Mouse (Mus musculus) urinary bladder, adult 18-20 months (tissue): ENCODE results near the gene Afg1l.

Experiments
- DNase-seq, 2 experiments: peaks; one replicate each; pipeline ENCODE4 v3.0.0; 2022; ENCODE audit warnings: low spot score in 2 of 2, mixed read lengths in 2 of 2

The Afg1l gene

DNA sequence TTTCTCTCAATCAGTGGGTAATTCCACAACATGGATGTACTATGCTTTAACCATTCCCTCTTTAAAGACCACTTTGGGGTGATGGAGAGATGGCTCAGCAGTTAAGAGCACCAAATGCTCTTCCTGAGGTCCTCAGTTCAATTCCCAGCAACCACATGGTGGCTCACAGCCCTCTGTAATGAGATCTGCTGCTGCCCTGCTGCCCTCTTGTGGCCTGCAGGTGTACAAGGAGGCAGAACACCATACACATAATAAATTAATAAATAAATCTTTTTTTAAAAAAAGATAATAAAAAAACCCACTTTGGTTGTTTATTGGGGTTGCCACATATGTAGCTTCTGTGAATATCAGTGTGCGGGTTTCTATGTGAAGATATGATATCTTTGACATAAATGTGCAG is 180.4 kb downstream of the Afg1l start:
- no peak for DNase-seq

DNA sequence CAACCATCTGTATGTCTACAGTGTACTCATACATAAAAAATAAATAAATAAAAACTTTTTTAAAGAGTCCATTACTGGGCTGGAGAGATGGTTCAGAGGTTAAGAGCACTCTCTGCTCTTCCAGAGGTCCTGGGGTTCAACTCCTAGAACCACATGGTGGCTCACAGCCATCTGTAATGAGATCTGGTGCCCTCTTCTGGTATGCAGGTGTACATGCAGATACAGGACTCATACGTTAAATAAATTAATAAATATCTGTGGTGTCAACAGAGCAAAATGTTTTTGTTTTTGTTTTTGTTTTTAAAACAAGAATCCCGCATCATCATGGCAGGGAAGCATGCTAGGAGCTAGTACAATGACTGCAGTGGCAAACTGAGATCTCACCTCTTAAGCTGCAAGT is 181.3 kb downstream of the Afg1l start:
- DNase-seq = no peak

DNA sequence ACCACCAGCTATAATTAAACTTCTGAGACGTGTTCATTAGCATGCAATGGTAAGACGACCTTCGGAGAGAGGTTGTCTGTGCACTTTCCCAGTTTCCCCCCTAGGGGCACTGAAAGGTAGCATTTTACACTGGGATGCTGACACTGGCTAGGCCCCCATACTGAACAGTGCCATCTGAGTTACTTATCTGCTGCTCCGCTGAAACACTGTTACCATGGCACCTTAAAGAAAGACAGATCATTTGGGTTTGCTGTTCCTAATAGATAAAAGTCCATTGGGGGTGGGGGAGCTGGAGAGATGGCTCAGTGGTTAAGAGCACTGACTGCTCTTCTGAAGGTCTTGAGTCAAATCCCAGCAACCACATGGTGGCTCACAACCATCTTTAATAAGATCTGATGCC is 181.8 kb downstream of the Afg1l start:
- no peak for DNase-seq

DNA sequence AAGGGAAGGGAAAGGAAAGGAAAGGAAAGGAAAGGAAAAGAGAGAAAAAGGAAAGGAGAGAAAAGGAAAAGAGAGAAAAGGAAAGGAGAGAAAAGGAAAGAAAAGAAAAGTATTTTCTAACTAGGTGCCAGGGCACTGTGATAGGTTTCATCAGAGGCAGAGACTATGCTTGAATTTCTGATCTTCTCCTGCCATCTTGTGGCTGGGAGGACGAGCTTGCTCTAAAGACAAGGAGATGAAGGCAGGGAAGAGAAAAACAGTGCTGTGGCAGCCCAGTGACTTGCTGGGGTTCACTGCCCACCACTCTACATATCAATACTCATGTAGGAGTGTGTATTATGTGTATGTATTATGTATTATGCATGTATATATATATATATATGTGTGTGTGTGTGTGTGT is 183.3 kb downstream of the Afg1l start:
- DNase-seq = no peak

DNA sequence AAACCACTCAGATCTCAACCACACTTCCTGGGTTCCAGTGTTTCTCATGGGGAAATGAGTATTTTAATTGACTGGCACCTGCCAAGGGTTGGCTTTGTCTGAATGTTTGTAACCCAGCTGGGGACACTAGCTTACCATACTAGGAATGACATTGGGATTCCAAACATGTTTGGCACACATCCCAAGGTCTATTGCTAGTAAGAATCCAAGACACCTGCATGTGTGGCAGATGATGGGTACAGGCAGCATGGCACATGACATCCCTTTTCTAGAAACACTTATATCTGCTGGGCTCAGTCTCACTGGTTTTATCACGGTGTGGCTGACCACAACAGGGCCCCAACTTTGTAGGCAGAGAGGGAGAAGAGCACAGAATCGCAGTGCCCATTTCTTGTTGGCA is 184.0 kb downstream of the Afg1l start:
- DNase-seq = no peak

DNA sequence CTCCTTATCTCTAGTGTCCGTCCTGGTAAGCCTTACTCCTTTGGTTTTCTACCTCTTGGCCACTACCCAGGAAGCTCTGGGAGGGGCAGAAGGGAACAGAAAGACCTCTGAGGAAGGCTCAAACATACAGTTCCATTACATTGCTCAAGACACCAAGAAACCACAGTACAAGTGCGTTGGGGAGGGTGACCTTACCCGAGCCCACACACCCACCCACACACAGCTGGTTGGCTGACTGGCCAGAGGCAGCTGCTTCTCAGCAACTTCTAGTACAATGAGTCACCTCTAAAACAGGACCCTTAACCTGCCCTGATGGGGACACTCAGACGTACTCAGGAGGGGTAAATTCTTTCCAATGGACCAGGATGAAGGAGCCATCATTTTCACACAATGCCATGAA is 184.5 kb downstream of the Afg1l start:
- DNase-seq = no peak

DNA sequence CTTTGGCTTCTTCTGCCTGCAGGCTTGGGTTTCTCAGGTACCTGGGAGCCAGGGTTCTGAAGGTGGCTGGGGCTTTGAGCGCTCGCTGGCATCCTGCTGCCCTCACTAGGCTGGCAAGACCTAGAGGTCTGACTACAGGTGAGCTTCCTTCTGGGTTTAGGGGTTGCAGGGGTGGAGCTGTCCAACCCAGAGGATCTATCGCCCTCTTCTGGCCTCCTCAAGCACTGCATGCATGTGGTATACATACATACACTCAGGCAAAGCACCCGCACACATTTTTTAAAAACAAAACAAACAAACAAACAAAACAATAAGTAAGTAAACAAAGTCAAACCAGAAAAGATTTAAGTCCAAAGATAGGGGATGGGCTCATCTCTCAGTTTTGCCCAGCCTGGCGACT is 187.0 kb downstream of the Afg1l start:
- DNase-seq = no peak

DNA sequence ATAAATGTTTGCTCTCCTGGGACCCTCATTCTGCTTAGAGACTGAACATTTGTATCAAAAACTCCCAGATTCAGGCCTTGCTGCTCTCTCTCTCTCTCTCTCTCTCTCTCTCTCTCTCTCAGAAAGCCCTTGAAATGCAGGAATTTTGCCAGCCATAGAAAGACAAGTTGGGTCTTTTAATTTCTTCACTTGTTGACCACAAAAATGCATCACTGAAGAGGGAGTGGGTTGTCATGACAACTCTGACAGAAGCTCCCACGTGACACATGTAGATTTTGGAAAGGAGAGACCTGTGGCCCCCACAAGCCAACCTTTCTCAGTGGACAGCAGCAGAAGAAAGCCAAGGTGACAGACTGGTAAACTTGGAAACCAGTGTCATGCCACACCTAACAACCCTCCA is 190.7 kb downstream of the Afg1l start:
- DNase-seq = no peak

DNA sequence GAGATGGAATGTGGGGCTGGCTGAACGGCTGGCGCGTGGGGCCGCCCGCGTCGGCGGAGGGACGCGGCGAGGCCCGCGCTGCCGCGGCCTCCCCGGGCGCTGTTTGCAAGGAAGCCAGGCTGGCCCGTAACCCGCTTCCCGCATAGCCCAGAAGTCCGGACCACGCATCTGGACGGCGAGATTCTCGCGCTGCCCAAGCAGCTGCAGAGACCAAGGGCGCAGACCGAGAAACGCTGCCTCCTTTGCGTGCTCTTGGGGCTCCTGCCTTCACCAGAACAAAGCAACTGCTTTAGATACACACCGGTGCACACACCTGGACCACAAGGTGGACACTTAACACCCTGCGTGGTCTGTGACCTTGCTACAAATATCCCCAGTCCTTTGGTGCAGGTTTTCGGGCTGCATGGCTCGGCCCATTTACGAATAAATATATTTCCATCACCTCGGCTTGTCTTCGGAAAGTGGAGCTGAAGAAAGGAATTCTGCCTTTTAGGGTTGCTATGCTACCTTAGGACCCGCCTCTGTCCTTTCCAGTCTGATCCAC is 200.0 kb downstream of the Afg1l start:
- no peak for DNase-seq

DNA sequence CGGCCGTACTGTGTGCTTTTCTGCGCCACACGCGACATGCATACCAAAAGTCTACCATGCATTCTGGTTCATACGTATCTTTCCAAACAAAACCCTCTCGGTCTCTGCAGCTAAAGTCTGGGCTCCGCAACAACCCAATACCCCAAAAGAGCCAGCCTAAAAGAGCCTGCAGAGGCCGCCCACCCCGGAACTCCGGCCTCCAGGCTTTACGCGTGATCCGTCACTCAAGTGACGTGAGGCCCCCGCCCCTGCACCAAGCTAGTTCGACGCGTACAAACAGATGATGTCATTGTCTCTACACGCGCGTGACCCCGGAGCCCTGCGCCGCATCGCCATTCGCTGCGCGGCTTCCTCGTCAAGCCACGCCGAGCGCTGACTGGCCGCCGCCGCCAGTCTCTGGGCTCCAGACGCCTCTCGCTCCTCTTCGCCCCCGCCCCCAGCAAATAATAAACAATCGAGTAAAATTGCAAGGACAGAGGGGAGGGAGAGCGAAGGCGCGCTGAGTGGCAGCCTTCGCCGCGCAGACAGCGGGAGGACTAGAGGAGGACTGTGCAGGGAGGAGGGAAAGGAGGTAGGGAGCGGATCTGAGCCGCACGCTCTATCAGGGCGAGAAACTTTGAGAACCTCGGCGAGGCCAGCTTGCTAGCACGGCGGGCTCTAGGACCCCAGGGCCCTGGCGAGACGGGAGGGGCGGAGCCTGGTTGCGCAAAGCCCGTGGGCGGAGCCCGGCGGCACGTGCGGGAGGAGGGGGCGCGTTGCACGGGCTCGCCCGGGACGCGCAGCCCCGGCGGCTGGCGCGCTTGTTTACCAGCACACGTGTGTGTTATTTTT is 200.7 kb downstream of the Afg1l start:
- DNase-seq = peak; percentile 93 to 98

DNA sequence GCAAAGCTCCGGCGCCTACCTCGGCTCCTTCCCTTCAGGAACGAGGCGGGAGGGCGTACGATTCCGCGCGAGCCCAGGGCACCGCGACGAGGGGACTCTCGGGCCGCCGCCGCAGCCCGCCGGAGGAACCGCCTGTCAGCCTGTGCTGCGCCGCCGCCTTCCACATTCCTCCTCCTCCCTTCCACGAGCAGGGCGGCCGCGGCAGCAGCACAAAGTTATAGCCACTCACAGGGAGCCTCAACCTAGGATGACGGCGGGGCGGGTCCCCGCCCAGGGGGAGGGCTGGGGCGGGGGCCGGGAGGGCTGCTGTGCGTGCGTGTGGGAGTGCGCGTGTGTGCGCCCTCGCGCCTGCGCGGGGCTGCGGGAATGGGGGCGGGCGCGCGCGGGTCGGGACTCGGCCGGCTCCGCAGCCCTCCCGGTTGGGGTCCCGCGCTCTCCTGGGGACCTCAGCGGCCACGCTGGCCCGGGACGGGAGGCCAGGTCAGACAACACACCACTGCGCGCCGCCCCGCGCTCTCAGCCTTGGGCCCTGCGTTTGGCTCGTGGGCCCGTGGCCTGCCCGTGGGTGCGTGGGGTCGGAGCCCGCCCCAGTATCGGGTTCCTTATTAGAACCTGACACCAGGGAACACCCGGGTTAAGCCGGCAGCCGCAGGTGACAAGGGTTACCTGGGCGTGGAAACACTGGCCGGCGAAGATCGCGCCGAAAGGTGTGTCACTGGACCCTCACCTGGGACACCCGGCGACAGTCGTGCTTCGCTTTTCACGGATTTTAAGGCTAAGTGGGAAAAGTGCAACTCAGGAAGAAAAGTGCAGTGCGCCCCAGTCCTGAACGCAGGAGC is 201.6 kb downstream of the Afg1l start, which contains the start of gene Foxo3:
Gene Foxo3 (minus strand): TSS at position 249 of the 839 bp plus-strand sequence.
- DNase-seq = peak; percentile 80 to 90

DNA sequence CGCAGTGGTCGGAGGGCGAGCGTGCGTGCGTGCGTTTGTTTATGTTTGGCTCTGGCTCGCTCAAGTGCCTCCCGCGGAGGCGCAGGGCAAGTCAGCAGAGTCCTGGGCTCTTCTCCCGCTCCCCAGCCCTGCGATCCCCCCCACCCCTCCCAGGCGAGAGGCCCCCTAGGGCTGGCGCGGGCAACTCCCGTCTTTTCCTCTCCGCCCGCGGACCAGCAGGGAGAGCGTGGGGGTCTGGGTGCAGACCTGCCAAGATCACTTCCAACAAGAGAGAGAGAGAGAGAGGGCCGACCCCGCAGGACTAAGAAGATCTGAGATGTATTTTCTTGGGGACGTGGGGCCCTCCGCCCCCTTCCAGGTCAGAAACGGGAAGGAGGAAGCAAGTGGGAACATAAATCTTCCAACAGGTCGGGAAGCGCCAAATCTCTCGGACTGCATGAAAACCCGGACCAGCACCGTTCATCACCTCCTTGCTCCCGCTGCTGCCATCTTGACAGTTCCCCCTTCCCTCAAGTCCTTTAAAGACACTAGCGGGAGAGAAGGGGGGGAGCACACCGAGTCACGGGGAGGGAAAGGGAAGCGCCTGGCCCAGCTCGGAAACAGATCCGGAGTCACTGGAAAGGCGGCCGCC is 202.4 kb downstream of the Afg1l start:
- DNase-seq = no peak

DNA sequence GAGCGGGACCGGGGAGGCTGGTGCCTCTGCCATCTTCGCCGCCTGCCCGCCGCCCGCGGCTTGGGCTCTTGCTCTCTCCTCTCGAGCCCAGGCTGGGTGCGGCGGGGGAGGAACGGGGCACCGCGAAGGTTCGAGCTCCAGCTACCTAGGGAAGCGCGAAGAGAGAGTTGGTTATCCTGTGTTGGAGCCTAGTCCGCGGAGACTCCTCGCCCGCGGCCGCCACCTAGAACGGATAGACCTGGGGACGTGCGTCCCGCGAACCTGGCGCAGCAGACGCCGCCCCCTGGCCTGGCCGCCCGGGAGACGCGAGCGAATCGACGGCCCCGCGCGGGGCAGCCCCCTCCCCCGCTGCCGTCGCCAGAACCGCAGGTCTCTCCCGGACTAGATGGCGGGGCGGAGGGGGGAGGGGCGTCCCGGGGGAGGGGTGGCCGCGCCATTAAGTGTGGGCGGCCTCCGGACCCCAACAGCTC is 202.9 kb downstream of the Afg1l start:
- DNase-seq = peak; percentile 46 to 66

DNA sequence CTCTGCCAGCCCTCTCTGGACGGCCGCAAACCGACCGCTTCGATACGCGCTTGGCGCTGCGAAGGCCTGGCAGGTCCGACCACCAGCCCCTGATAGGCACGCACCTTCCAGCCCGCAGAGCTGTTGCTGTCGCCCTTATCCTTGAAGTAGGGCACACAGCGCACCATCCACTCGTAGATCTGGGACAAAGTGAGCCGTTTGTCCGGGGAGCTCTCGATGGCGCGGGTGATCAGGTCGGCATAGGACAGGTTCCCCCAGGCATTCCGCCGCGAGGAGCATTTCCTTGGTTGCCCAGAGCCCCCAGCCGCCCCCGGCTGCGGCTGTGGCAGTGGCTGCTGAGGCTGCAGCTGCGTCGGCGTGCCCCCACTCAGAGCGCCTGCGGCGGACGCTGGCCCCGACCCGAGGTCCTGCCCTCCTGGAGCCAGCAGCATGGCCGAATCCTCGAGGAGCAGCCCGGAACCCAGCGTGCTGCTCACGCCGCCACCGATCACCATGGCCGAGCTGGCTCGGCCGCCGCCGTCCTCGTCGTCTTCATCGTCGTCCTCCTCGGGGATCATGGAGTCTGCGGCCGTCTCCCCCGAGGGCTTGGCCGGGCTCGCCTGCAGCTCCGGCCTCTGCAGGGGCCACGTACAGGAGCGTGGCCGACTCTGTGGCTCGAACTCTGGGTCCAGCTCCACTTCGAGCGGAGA is 203.5 kb downstream of the Afg1l start:
- peak in 1 of 2 experiments; percentile 35 for DNase-seq

DNA sequence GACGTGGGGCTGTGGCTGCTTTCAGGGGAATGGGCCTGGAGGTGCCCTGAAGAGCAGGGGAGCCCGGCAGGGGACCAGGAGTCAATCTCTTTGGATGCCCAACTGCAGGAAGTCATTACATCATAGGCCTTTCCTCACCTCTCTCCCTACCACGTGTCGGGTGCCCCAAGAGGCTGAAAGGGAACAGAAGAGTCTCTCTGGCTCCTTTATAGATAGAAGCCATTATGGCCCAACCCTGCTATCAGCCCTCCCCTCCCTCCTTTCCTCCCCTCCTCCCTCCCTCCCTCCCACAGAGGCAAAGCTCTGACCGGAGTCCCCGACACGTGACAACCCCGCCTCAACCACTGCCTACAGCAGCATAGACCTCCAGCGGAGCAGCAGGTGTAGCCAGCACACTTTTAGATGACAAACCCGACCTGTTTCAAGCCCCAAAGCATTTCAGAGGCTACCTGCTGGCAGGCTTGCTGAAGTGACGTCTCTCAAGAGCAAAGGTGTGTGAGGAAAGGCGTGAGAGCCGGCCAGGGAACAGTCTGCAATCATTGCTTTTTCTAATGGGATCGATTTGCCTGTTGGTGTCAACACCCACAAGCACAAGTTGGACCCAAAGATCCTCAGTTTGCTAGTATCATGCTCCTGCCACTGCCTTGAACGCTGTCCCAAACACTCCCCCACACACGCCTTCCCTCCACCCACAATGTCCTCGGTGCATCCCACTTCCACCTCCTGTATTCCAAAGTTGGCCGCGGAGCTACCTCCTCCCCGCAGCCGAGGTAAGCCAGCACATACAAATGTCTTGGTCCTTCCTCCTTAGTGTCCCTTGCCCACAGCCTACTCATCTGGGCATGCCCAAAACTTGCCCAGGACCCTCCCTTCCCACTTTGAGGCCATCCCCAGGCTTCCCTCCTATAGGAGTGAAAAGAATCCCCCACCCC is 204.3 kb downstream of the Afg1l start:
- peak; percentile 41 to 42 for DNase-seq

DNA sequence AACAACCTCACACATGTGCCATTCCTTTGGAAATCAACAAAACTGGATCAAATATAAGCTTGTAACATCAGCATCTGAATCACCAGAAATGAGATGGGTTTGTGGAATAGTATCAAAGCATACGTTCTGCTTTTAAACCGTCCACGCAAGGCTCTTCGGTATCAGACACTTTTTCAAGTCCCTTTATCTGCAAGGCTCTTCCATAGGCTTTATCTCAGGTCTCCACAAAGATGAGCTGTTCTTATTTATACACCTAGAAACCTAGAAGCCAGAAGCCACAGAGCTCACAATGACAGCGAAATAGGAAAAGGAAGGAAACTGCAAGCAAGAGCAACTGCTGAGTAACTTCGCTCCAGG is 205.0 kb downstream of the Afg1l start:
- DNase-seq = no peak

DNA sequence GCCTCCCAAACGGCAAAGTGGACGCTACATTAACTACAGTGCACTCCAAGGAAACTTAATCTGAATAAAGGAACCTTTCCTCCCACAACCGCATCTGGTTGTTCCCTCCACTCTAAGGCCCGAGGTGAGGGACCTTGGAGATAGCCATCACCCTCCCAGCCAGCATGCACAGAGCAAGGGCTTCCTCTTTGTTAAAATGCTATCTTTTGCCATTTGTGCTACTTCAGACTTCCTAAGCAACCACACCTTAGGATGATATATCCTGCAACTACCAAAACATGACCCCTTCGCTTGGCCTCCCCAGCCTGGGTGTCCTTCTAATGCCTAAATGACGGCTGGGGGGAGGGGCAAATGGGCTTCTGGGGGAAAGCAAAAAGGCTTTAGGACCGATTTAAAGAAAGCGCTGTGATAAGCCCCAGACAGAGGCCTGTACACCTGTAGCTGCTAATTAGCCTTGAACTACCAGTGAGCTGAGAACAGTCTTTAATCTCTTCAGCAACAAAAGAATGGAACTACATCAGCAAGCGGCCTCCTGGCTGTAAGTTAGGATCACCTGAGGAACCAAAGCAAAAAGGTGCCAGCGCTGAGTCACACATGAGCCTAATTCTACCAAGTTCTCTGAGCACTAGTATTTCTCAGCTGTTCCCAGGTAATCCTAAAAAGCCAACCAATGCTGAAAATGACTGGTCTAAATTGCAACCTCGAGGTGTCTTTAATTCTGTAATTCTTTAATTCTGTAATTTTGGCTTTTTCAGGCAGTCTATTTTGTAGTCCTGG is 206.7 kb downstream of the Afg1l start:
- no peak for DNase-seq

DNA sequence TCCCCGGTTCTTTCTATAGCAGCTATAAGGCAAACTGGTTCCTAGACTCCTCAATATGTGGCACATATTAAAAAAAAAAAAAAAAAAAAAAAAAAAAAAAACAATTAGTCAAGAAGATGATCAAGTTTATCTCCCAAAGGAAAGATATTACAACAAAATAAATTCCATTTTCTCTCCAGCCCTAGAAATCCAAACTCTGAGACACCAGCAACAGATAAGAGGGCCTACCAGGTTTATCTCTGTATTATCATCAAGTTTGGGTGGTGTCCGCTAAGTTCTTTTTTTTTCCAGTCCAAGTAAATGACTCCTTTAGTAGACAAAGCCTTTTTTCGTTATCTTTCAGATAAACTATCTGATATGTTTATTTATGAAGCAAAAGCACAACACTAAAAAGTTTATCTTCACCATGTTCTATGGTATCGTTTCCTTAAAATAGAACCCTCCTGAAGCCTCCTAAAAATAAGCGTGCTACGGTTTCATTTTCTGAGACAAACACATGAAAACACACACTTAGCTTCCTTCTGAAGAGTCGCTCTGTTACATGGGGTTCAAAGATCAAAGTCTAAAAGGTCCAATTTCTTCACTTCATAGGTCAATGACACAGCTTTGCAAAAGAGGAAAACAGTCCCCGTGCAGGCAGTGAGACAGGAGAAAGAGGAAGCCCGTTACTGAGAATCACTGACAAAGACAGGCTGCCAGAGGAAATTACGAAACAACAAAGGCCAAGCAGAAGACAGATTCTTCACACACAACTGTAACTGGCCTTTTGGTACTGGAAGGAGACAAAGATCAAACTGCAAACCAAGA is 207.9 kb downstream of the Afg1l start:
- no peak for DNase-seq
